Mouse (Mus musculus): ENCODE measurements around the gene Hfe2. TPM values are rescaled to one million over a fixed set of nuclear protein-coding genes. Genes with fewer than 3 reads are reported as not detected.
"Not testable (repeated sequence)": the region's sequence is repeated elsewhere in the genome, so short reads cannot be mapped to it uniquely, and the experiment has no call there.

The Hfe2 gene
- polyA plus RNA-seq, 1 experiment from 2014 or later, result 1.2 TPM

- no peak for DNase-seq (ENCODE audit: low spot score)
These were observed 41.0 kb upstream of the Hfe2 start for GRCm38 (mm10) chr3:96483946-96484345.

DNA sequence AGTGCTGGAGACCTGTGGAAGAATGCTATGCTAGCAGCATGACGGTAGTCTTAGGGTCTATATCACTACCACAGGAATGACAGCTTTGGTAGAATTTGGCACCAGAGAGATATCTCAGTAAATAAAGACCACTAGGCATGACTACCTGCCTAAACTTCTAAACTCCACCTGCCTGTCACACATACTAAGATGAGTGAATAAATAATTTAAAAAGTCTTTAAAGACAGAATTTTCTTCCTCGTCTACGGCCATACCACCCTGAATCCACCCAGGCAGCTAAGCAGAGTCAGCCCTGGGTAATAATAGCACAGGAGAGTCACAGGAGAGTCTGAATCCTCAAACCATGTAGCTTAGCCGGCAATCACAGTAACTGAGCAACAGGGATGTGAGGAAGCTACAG, 40.1 kb upstream of the Hfe2 start:
- ATAC-seq (replicated peaks; ENCODE audit: insufficient number of reproducible peaks, low FRiP score, low TSS enrichment, low read depth), result no peak

More at GRCm38 (mm10) chr3:96483946-96484345, 41.0 kb upstream of the Hfe2 start:
- Histone ChIP-seq H3K4me1 (ENCODE audit: control insufficient read depth, insufficient read depth, low read length) (peaks cover 2% of the 10 kb centered on the region; the same call in 1 of the 2 replicates), H3K9me3 (replicated peaks; ENCODE audit: control insufficient read depth, low read length) (no peaks in the 10 kb centered on the region), H3K27me3 (ENCODE audit: control insufficient read depth, insufficient read depth, low read length) (no peaks in the 10 kb centered on the region; the same call in 1 of the 2 replicates), H3K4me2 (ENCODE audit: low read depth, low read length) (no peak overlapping the region), H3K27ac (replicated peaks; ENCODE audit: low read depth, low read length) (no peak overlapping the region), H3K9ac (replicated peaks; ENCODE audit: low read length) (no peak overlapping the region), H3K4me3 (ENCODE audit: low read depth, low read length) (no peak overlapping the region), H3K36me3 (replicated peaks; ENCODE audit: control insufficient read depth, insufficient read depth, low read depth, low read length) (no peaks in the 10 kb centered on the region)
- 91% methylated on average over 2 of the region's 2 CpGs for WGBS
- no peak for ATAC-seq (replicated peaks; ENCODE audit: insufficient number of reproducible peaks, low FRiP score, low TSS enrichment, low read depth)

DNA sequence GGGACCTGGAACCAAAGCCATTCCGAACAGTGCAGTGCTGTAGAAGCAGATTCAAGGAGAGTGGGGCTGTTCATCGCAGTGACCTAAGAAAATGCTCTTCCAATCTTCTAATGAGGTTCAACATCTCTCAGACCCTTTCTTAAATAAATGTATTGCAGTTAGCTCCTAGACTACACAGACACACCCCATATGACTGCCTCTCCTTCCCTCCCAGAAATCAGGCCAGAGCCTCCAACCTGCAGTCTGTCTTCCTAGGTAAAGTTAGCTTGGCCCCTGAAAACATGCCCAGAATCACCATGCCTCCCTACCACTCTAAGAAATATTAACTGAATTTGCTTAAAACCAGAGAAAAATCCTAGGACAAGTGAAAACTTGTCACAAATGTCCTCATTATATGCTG, 39.6 kb upstream of the Hfe2 start:
- DNase-seq (ENCODE audit: low spot score) (no peak), ATAC-seq (replicated peaks; ENCODE audit: insufficient number of reproducible peaks, low FRiP score, low TSS enrichment, low read depth) (no peak)
- H3K4me1 ChIP-seq (ENCODE audit: control insufficient read depth, insufficient read depth, low read length), result peaks cover 2% of the 10 kb centered on the region; the same call in 1 of the 2 replicates
- no peak overlapping the region for H3K4me3 ChIP-seq (ENCODE audit: low read depth, low read length)
- no peaks in the 10 kb centered on the region for H3K9me3 ChIP-seq (replicated peaks; ENCODE audit: control insufficient read depth, low read length)
- no peak overlapping the region for H3K27ac ChIP-seq (replicated peaks; ENCODE audit: low read depth, low read length)
- no peaks in the 10 kb centered on the region for H3K36me3 ChIP-seq (replicated peaks; ENCODE audit: control insufficient read depth, insufficient read depth, low read depth, low read length)
- no peaks in the 10 kb centered on the region for H3K27me3 ChIP-seq (ENCODE audit: control insufficient read depth, insufficient read depth, low read length)
- peak overlapping the region; percentile 22 for H3K9ac ChIP-seq (replicated peaks; ENCODE audit: low read length)
- WGBS, result 77% methylated on average over 2 of the region's 2 CpGs
- no peak overlapping the region for H3K4me2 ChIP-seq (ENCODE audit: low read depth, low read length)

More for the DNA sequence above, 40.1 kb upstream of the Hfe2 start:
- Histone ChIP-seq H3K4me1 (ENCODE audit: control insufficient read depth, insufficient read depth, low read length) (peaks cover 2% of the 10 kb centered on the region; the same call in 1 of the 2 replicates), H3K27me3 (ENCODE audit: control insufficient read depth, insufficient read depth, low read length) (no peaks in the 10 kb centered on the region), H3K4me2 (ENCODE audit: low read depth, low read length) (no peak overlapping the region), H3K27ac (replicated peaks; ENCODE audit: low read depth, low read length) (no peak overlapping the region), H3K36me3 (replicated peaks; ENCODE audit: control insufficient read depth, insufficient read depth, low read depth, low read length) (no peaks in the 10 kb centered on the region), H3K4me3 (ENCODE audit: low read depth, low read length) (no peak overlapping the region), H3K9ac (replicated peaks; ENCODE audit: low read length) (no peak overlapping the region; the same call in 1 of the 2 replicates), H3K9me3 (replicated peaks; ENCODE audit: control insufficient read depth, low read length) (no peaks in the 10 kb centered on the region)
- 81% methylated on average over 4 of the region's 4 CpGs for WGBS
- no peak for DNase-seq (ENCODE audit: low spot score)

- H3K27me3 ChIP-seq (ENCODE audit: control insufficient read depth, insufficient read depth, low read length); DNase-seq (ENCODE audit: low spot score); H3K4me1 ChIP-seq (ENCODE audit: control insufficient read depth, insufficient read depth, low read length); H3K9ac ChIP-seq (replicated peaks; ENCODE audit: low read length); H3K4me3 ChIP-seq (ENCODE audit: low read depth, low read length); H3K9me3 ChIP-seq (replicated peaks; ENCODE audit: control insufficient read depth, low read length); H3K4me2 ChIP-seq (ENCODE audit: low read depth, low read length); H3K36me3 ChIP-seq (replicated peaks; ENCODE audit: control insufficient read depth, insufficient read depth, low read depth, low read length); H3K27ac ChIP-seq (replicated peaks; ENCODE audit: low read depth, low read length): not testable (repeated sequence)
- ATAC-seq (replicated peaks; ENCODE audit: insufficient number of reproducible peaks, low FRiP score, low TSS enrichment, low read depth), result peak; percentile 76
- WGBS, result 0% methylated on average over 4 of the region's 34 CpGs
These were observed 38.7 kb upstream of the Hfe2 start for GRCm38 (mm10) chr3:96486064-96486827.

DNA sequence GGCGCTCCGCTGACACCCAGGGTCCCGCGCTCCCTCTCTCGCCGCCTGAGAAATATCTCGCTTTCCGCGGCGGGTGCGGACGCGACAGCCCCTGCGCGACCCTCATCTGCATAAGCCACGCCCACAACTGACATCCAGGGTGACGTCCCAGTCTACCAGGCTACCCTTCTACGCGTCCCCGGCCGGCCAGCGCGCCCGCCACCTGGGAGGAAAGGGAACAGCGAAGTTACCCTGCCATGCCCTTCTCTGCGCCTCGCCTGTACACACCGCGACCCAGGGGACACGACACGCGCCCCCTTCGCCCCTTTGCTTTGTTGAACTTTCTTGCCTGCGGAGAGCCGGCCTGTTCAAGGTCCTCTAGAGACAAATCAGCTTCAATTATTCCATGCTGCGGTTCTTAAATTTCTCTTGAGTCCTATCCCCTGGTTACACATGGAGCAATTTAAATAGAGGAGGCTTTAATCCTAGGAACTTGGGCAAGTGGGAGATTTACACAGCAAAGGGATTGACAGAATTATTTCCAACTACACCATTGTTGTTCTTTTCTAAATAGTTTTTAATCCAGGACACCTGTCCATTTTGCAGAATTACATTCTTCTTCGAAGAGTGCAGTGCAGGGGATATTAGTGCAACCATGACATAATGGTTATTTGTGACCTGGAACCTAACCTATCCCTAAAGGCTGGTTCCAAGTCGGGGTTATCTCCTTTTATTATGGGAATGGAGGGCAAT, 38.0 kb upstream of the Hfe2 start:
- peak; percentile 79 for ATAC-seq (replicated peaks; ENCODE audit: insufficient number of reproducible peaks, low FRiP score, low TSS enrichment, low read depth)
- 16% methylated on average over 5 of the region's 38 CpGs for WGBS

GRCm38 (mm10) chr3:96487596-96488289, 37.2 kb upstream of the Hfe2 start:
- 4% methylated on average over 26 of the region's 26 CpGs for WGBS

More for the DNA sequence above, 38.0 kb upstream of the Hfe2 start:
- H3K27me3 ChIP-seq (ENCODE audit: control insufficient read depth, insufficient read depth, low read length); H3K4me1 ChIP-seq (ENCODE audit: control insufficient read depth, insufficient read depth, low read length); H3K27ac ChIP-seq (replicated peaks; ENCODE audit: low read depth, low read length); H3K9me3 ChIP-seq (replicated peaks; ENCODE audit: control insufficient read depth, low read length); H3K36me3 ChIP-seq (replicated peaks; ENCODE audit: control insufficient read depth, insufficient read depth, low read depth, low read length); H3K4me3 ChIP-seq (ENCODE audit: low read depth, low read length): not testable (repeated sequence)
- DNase-seq (ENCODE audit: low spot score), result peak; percentile 33
- H3K4me2 ChIP-seq (ENCODE audit: low read depth, low read length), result peak overlapping the region; percentile 32; the same call in 1 of the 2 replicates
- H3K9ac ChIP-seq (replicated peaks; ENCODE audit: low read length), result 0 out of 2 replicates have a peak overlapping the region, but pooled peaks have one; percentile 34

GRCm38 (mm10) chr3:96488290-96488906, 36.6 kb upstream of the Hfe2 start:
- H3K36me3 ChIP-seq (replicated peaks; ENCODE audit: control insufficient read depth, insufficient read depth, low read depth, low read length); DNase-seq (ENCODE audit: low spot score): not testable (repeated sequence)

More at GRCm38 (mm10) chr3:96487596-96488289, 37.2 kb upstream of the Hfe2 start:
- peak; percentile 36 for DNase-seq (ENCODE audit: low spot score)
- 0 out of 2 replicates have a peak overlapping the region, but pooled peaks have one; percentile 35 for H3K27ac ChIP-seq (replicated peaks; ENCODE audit: low read depth, low read length)
- peaks cover 2% of the 10 kb centered on the region; the same call in 1 of the 2 replicates for H3K4me1 ChIP-seq (ENCODE audit: control insufficient read depth, insufficient read depth, low read length)
- no peaks in the 10 kb centered on the region for H3K9me3 ChIP-seq (replicated peaks; ENCODE audit: control insufficient read depth, low read length)
- peak overlapping the region; percentile 28; the same call in 1 of the 2 replicates for H3K9ac ChIP-seq (replicated peaks; ENCODE audit: low read length)
- no peaks in the 10 kb centered on the region for H3K27me3 ChIP-seq (ENCODE audit: control insufficient read depth, insufficient read depth, low read length)
- ATAC-seq (replicated peaks; ENCODE audit: insufficient number of reproducible peaks, low FRiP score, low TSS enrichment, low read depth), result no peak
- H3K4me3 ChIP-seq (ENCODE audit: low read depth, low read length), result peak overlapping the region; percentile 21; the same call in 1 of the 2 replicates
- no peaks in the 10 kb centered on the region for H3K36me3 ChIP-seq (replicated peaks; ENCODE audit: control insufficient read depth, insufficient read depth, low read depth, low read length)
- H3K4me2 ChIP-seq (ENCODE audit: low read depth, low read length), result peak overlapping the region; percentile 41

More at GRCm38 (mm10) chr3:96488290-96488906, 36.6 kb upstream of the Hfe2 start:
- not testable (repeated sequence) for H3K4me1 ChIP-seq (ENCODE audit: control insufficient read depth, insufficient read depth, low read length); H3K27me3 ChIP-seq (ENCODE audit: control insufficient read depth, insufficient read depth, low read length); H3K9me3 ChIP-seq (replicated peaks; ENCODE audit: control insufficient read depth, low read length)
- no CpG with 5 or more reads among the region's 55 CpGs for WGBS
- 0 out of 2 replicates have a peak overlapping the region, but pooled peaks have one; percentile 35 for H3K27ac ChIP-seq (replicated peaks; ENCODE audit: low read depth, low read length)
- H3K9ac ChIP-seq (replicated peaks; ENCODE audit: low read length), result peak overlapping the region; percentile 28; the same call in 1 of the 2 replicates
- peak overlapping the region; percentile 41 for H3K4me2 ChIP-seq (ENCODE audit: low read depth, low read length)
- ATAC-seq (replicated peaks; ENCODE audit: insufficient number of reproducible peaks, low FRiP score, low TSS enrichment, low read depth), result peak; percentile 84
- peak overlapping the region; percentile 21; the same call in 1 of the 2 replicates for H3K4me3 ChIP-seq (ENCODE audit: low read depth, low read length)

All from embryonic facial prominence, embryonic 11.5 days (tissue).